In genomic region chr3:32708052-32708367, GRCm38 (mm10) we compare ENCODE assay signal across 8 mouse cellular contexts. TPM values are rescaled to one million over a fixed set of nuclear protein-coding genes. Genes with fewer than 3 reads are reported as not detected.
DNase-seq lines count a peak whose midpoint lies in the region; ATAC-seq and TF ChIP-seq lines count a peak whose summit lies in the region.

No protein-coding gene starts in this region.

- peak overlapping the region; percentile 88 for H3K4me2 ChIP-seq in heart, postnatal 0 days (ENCODE audit: low read depth, low read length)
- H3K4me2 ChIP-seq in hindbrain, embryonic 11.5 days (replicated peaks; ENCODE audit: low read depth, low read length) = peak overlapping the region; percentile 33

- no peak for TF ChIP-seq EP300 in heart, postnatal 0 days (IDR thresholded peaks at IDR 0.05; ENCODE audit: low read depth)

- no peak for TF ChIP-seq POLR2A in bone marrow, adult 2 months (IDR thresholded peaks at IDR 0.05; ENCODE audit: borderline replicate concordance, control insufficient read depth, low read depth, low read length)

- no peak overlapping the region for H3K27ac ChIP-seq in heart, postnatal 0 days (ENCODE audit: low read depth)
- no peak overlapping the region for H3K27ac ChIP-seq in bone marrow, adult 2 months (ENCODE audit: control insufficient read depth, insufficient read depth, low read depth, low read length, poor library complexity)
- H3K27ac ChIP-seq in hindbrain, embryonic 11.5 days (ENCODE audit: low read depth, low read length) = no peak overlapping the region
- H3K27ac ChIP-seq in midbrain, embryonic 10.5 days (replicated peaks) = peak overlapping the region; percentile 97

- intact Hi-C loops in heart, postnatal 10 days (cut with DNase I) = no loop called here
- intact Hi-C loops in left cerebral cortex, postnatal 36 days (cut with DNase I) = no loop called here

- H3K4me1 ChIP-seq in heart, postnatal 0 days (ENCODE audit: control insufficient read depth, insufficient read depth) = peaks cover 8% of the 10 kb centered on the region; the same call in 1 of the 2 replicates
- no peaks in the 10 kb centered on the region for H3K4me1 ChIP-seq in bone marrow, adult 2 months (ENCODE audit: control insufficient read depth, insufficient read depth, low read length)
- H3K4me1 ChIP-seq in hindbrain, embryonic 11.5 days (replicated peaks; ENCODE audit: control insufficient read depth, insufficient read depth, low read length) = no peaks in the 10 kb centered on the region
- peaks cover 16% of the 10 kb centered on the region for H3K4me1 ChIP-seq in midbrain, embryonic 10.5 days

- peaks cover 17% of the 10 kb centered on the region for H3K36me3 ChIP-seq in heart, postnatal 0 days (replicated peaks; ENCODE audit: control insufficient read depth, insufficient read depth, low read length)
- no peaks in the 10 kb centered on the region for H3K36me3 ChIP-seq in hindbrain, embryonic 11.5 days (ENCODE audit: control insufficient read depth, insufficient read depth, low read length)
- peaks cover 22% of the 10 kb centered on the region for H3K36me3 ChIP-seq in midbrain, embryonic 10.5 days

- H3K9me3 ChIP-seq in heart, postnatal 0 days (replicated peaks; ENCODE audit: control insufficient read depth, low read length) = no peaks in the 10 kb centered on the region
- H3K9me3 ChIP-seq in hindbrain, embryonic 11.5 days (ENCODE audit: control insufficient read depth, low read length) = no peaks in the 10 kb centered on the region
- no peaks in the 10 kb centered on the region for H3K9me3 ChIP-seq in midbrain, embryonic 10.5 days (replicated peaks)

- H3K9ac ChIP-seq in heart, postnatal 0 days (replicated peaks; ENCODE audit: low read depth, low read length) = 0 out of 2 replicates have a peak overlapping the region, but pooled peaks have one; percentile 33
- 0 out of 2 replicates have a peak overlapping the region, but pooled peaks have one; percentile 15 for H3K9ac ChIP-seq in hindbrain, embryonic 11.5 days (ENCODE audit: low read depth, low read length)

- H3K27me3 ChIP-seq in heart, postnatal 0 days (ENCODE audit: control insufficient read depth, insufficient read depth, low read length) = no peaks in the 10 kb centered on the region
- H3K27me3 ChIP-seq in hindbrain, embryonic 11.5 days (ENCODE audit: control insufficient read depth, insufficient read depth, low read length) = no peaks in the 10 kb centered on the region
- H3K27me3 ChIP-seq in midbrain, embryonic 10.5 days (ENCODE audit: low read depth, poor library complexity, severe bottlenecking) = no peaks in the 10 kb centered on the region

- no peak for DNase-seq in heart, postnatal 0 days (ENCODE audit: low spot score)
- no peak for DNase-seq in heart, postnatal 10 days
- no peak for DNase-seq in hindbrain, embryonic 11.5 days (ENCODE audit: low spot score)
- DNase-seq in midbrain, embryonic 10.5 days (ENCODE audit: low spot score) = no peak
- no peak for DNase-seq in left cerebral cortex, adult 8-10 months (ENCODE audit: low spot score in 2 of 2)
- no peak for DNase-seq in spleen, postnatal 36 days (ENCODE audit: low spot score in 2 of 2)
- DNase-seq in left cerebral cortex, postnatal 36 days (ENCODE audit: low spot score in 2 of 2) = no peak

- no peak for ATAC-seq in heart, postnatal 0 days (ENCODE audit: insufficient read depth, low read depth)
- ATAC-seq in hindbrain, embryonic 11.5 days (ENCODE audit: low FRiP score) = no peak

- no peak for TF ChIP-seq CTCF in heart, postnatal 0 days (IDR thresholded peaks at IDR 0.05; ENCODE audit: low read depth)
- TF ChIP-seq CTCF in bone marrow, adult 2 months (IDR thresholded peaks at IDR 0.05; ENCODE audit: control insufficient read depth, insufficient read depth, low read length) = no peak

- 3% methylated on average over 4 of the region's 4 CpGs for WGBS in heart, postnatal 0 days
- WGBS in bone marrow, adult 2 months = 5% methylated on average over 4 of the region's 4 CpGs
- 4% methylated on average over 4 of the region's 4 CpGs for WGBS in hindbrain, embryonic 11.5 days
- WGBS in midbrain, embryonic 10.5 days = 6% methylated on average over 4 of the region's 4 CpGs

- H3K4me3 ChIP-seq in heart, postnatal 0 days (ENCODE audit: low read depth, low read length) = peak overlapping the region; percentile 77
- H3K4me3 ChIP-seq in bone marrow, adult 2 months (replicated peaks; ENCODE audit: control insufficient read depth, low read depth, low read length) = peak overlapping the region; percentile 95
- H3K4me3 ChIP-seq in hindbrain, embryonic 11.5 days (ENCODE audit: low read depth, low read length) = peak overlapping the region; percentile 97
- H3K4me3 ChIP-seq in midbrain, embryonic 10.5 days = peak overlapping the region; percentile 98

RNA-seq across cellular contexts. Expression of gene Actl6a, which starts 1.9 kb away (rescaled TPM):
- total RNA-seq in heart, postnatal 0 days (2014; rRNA removed; ENCODE audit: low replicate concordance) = 54.2 and 68.2 TPM in 2 replicates
- 53.2 and 58.0 TPM in 2 replicates for polyA plus RNA-seq in heart, postnatal 0 days (2015; fragmentation: Nextera tagmentation; extraction: Ambion mirVana)
- total RNA-seq in heart, postnatal 10 days (2021) = 10 to 100 TPM; 34.8 to 35.7 TPM
- 62.6 and 65.0 TPM in 2 replicates for polyA plus RNA-seq in bone marrow, adult 2 months (2011; ENCODE audit: insufficient read depth, insufficient read length, low replicate concordance, missing spikeins)
- 235 and 239 TPM in 2 replicates for polyA plus RNA-seq in hindbrain, embryonic 11.5 days (2014; fragmentation: Nextera tagmentation; extraction: Ambion mirVana)
- polyA plus RNA-seq in midbrain, embryonic 10.5 days (2016; fragmentation: Nextera tagmentation; extraction: Ambion mirVana) = 266 and 278 TPM in 2 replicates
- total RNA-seq in left cerebral cortex, adult 8-10 months (2022) = 10 to 100 TPM; 14.7 to 22.6 (median 17.6) TPM
- total RNA-seq in left cerebral cortex, postnatal 36 days (2021) = 10 to 100 TPM; 16.6 to 18.0 TPM

RNA-seq across cellular contexts. Expression of gene Ndufb5, which starts 28.8 kb away (rescaled TPM):
- 1,718 and 2,037 TPM in 2 replicates for total RNA-seq in heart, postnatal 0 days (2014; rRNA removed; ENCODE audit: low replicate concordance)
- polyA plus RNA-seq in heart, postnatal 0 days (2015; fragmentation: Nextera tagmentation; extraction: Ambion mirVana) = 1,180 and 1,227 TPM in 2 replicates
- total RNA-seq in heart, postnatal 10 days (2021) = 100 to 1,000 TPM; 747 to 748 TPM
- polyA plus RNA-seq in bone marrow, adult 2 months (2011; ENCODE audit: insufficient read depth, insufficient read length, low replicate concordance, missing spikeins) = 41.2 and 89.4 TPM in 2 replicates
- 322 and 328 TPM in 2 replicates for polyA plus RNA-seq in hindbrain, embryonic 11.5 days (2014; fragmentation: Nextera tagmentation; extraction: Ambion mirVana)
- 273 and 298 TPM in 2 replicates for polyA plus RNA-seq in midbrain, embryonic 10.5 days (2016; fragmentation: Nextera tagmentation; extraction: Ambion mirVana)
- total RNA-seq in left cerebral cortex, adult 8-10 months (2022) = 100 to 1,000 TPM; 205 to 223 (median 213) TPM
- total RNA-seq in left cerebral cortex, postnatal 36 days (2021) = 100 to 1,000 TPM; 201 to 202 TPM

RNA-seq across cellular contexts. Expression of gene Mrpl47, which starts 29.4 kb away (rescaled TPM):
- 8.1 and 9.5 TPM in 2 replicates for total RNA-seq in heart, postnatal 0 days (2014; rRNA removed; ENCODE audit: low replicate concordance)
- polyA plus RNA-seq in heart, postnatal 0 days (2015; fragmentation: Nextera tagmentation; extraction: Ambion mirVana) = 39.0 and 42.7 TPM in 2 replicates
- total RNA-seq in heart, postnatal 10 days (2021) = 10 to 100 TPM; 39.6 to 43.9 TPM
- polyA plus RNA-seq in bone marrow, adult 2 months (2011; ENCODE audit: insufficient read depth, insufficient read length, low replicate concordance, missing spikeins) = 12.5 and 38.7 TPM in 2 replicates
- 45.7 and 45.8 TPM in 2 replicates for polyA plus RNA-seq in hindbrain, embryonic 11.5 days (2014; fragmentation: Nextera tagmentation; extraction: Ambion mirVana)
- polyA plus RNA-seq in midbrain, embryonic 10.5 days (2016; fragmentation: Nextera tagmentation; extraction: Ambion mirVana) = 34.6 and 38.6 TPM in 2 replicates
- total RNA-seq in left cerebral cortex, adult 8-10 months (2022) = 10 to 100 TPM; 17.3 to 22.8 (median 18.4) TPM
- total RNA-seq in left cerebral cortex, postnatal 36 days (2021) = 10 to 100 TPM; 21.4 to 23.4 TPM
